Mouse (Mus musculus) R1 (cell line): ENCODE measurements at regions not wholly inside any gene's neighbourhood (a gene's known extent, or its start where the extent isn't known, plus 50 kb on each side); places are given as distances from the start of the nearest gene placed in this dataset.

Experiments
- DNase-seq: peaks from one replicate; pipeline ENCODE4 v3.0.0-alpha.2; 2018; ENCODE audit warnings: low read depth, low spot score

GRCm38 (mm10) chr3:104586342-104587175, 51.9 kb upstream of the Slc16a1 start:
- DNase-seq, result no peak

- no peak for DNase-seq
Measured at GRCm38 (mm10) chr3:104585303-104585702, 53.2 kb upstream of the Slc16a1 start.

GRCm38 (mm10) chr3:104583236-104583635, 55.2 kb upstream of the Slc16a1 start:
- DNase-seq, result peak; percentile 65

GRCm38 (mm10) chr3:104582521-104582920, 55.9 kb upstream of the Slc16a1 start:
- DNase-seq, result no peak

- DNase-seq, result no peak
Measured at GRCm38 (mm10) chr3:104579186-104579585, 59.3 kb upstream of the Slc16a1 start.

GRCm38 (mm10) chr3:104578374-104578773, 60.1 kb upstream of the Slc16a1 start:
- no peak for DNase-seq

GRCm38 (mm10) chr3:104577228-104577927, 61.1 kb upstream of the Slc16a1 start:
- DNase-seq, result no peak

- no peak for DNase-seq
Measured at GRCm38 (mm10) chr3:104573277-104573940, 61.7 kb upstream of the Lrig2 start.

- DNase-seq, result no peak
Measured at GRCm38 (mm10) chr3:104571935-104572631, 60.4 kb upstream of the Lrig2 start.

- DNase-seq, result no peak
Measured at GRCm38 (mm10) chr3:104565423-104566230, 53.9 kb upstream of the Lrig2 start.

GRCm38 (mm10) chr3:104564857-104565256, 53.1 kb upstream of the Lrig2 start:
- DNase-seq, result no peak

- DNase-seq, result no peak
Measured at GRCm38 (mm10) chr3:104561567-104561966, 49.8 kb upstream of the Lrig2 start.
